Mouse (Mus musculus) midbrain, embryonic 15.5 days (tissue): ENCODE results near the gene Tspo2. TPM values are rescaled to one million over a fixed set of nuclear protein-coding genes. Genes with fewer than 3 reads are reported as not detected.
A peak's percentile ranks its signal among the peaks of the same experiment; 100 is the strongest.

Experiments
- ATAC-seq: fragments of 200-750 bp; cut with Nextera tagmentation; replicated peaks from 2 replicates; pipeline ENCODE4 v1.8.0; 2017; ENCODE audit warnings: moderate TSS enrichment
- H3K27ac ChIP-seq: fragments of 300-500 bp; sonication (generic); 2 replicates; pipeline ENCODE4 v1.5.1; 2015; ENCODE audit warnings: mild to moderate bottlenecking, inconsistent platforms
- H3K27me3 ChIP-seq: fragments of 300-500 bp; sonication (generic); replicated peaks from 2 replicates; pipeline ENCODE4 v1.6.1; 2015; ENCODE audit warnings: inconsistent platforms
- H3K36me3 ChIP-seq: fragments of 300-500 bp; sonication (generic); replicated peaks from 2 replicates; pipeline ENCODE4 v1.6.1; 2015; ENCODE audit warnings: inconsistent platforms
- H3K4me1 ChIP-seq: fragments of 300-500 bp; sonication (generic); 2 replicates; pipeline ENCODE4 v1.6.1; 2015; ENCODE audit warnings: inconsistent platforms
- H3K4me2 ChIP-seq: fragments of 300-500 bp; sonication (generic); 2 replicates; pipeline ENCODE4 v1.6.1; 2015; ENCODE audit warnings: inconsistent platforms, mild to moderate bottlenecking, moderate library complexity
- H3K4me3 ChIP-seq: fragments of 300-500 bp; sonication (generic); 2 replicates; pipeline ENCODE4 v1.5.1; 2015; ENCODE audit warnings: mild to moderate bottlenecking, inconsistent platforms
- H3K9ac ChIP-seq: fragments of 300-500 bp; sonication (generic); 2 replicates; pipeline ENCODE4 v1.6.1; 2015; ENCODE audit warnings: mild to moderate bottlenecking, inconsistent platforms
- H3K9me3 ChIP-seq: fragments of 300-500 bp; sonication (generic); 2 replicates; pipeline ENCODE4 v1.6.1; 2016; ENCODE audit warnings: inconsistent platforms
- WGBS: fragments of 180-500 bp; shearing (Covaris S2); methylation state at CpG from one replicate; pipeline ENCODE4 v1.1.7; 2015; ENCODE audit warnings: mixed read lengths; 5-methylcytosine and 5-hydroxymethylcytosine counted together
- polyA plus RNA-seq: library from polyadenylated mRNA; unstranded; fragments of >200 nt; fragmentation: Nextera tagmentation; extraction: Ambion mirVana; gene quantifications from 2 replicates; pipeline ENCODE4 v1.2.1, GENCODE M21; 2015

Gene Tspo2
- polyA plus RNA-seq, 1 experiment from 2014 or later = 1.7 TPM

GRCm38 (mm10) chr17:48442745-48443457, 8.4 kb downstream of the Tspo2 start:
- no peak for ATAC-seq
- Histone ChIP-seq H3K9ac (no peak overlapping the region), H3K4me1 (no peaks in the 10 kb centered on the region), H3K27ac (no peak overlapping the region), H3K4me2 (no peak overlapping the region), H3K9me3 (no peaks in the 10 kb centered on the region), H3K4me3 (no peak overlapping the region), H3K36me3 (no peaks in the 10 kb centered on the region), H3K27me3 (no peaks in the 10 kb centered on the region)
- 68% methylated on average over 7 of the region's 7 CpGs for WGBS

GRCm38 (mm10) chr17:48437421-48437911, 13.9 kb downstream of the Tspo2 start:
- Histone ChIP-seq H3K9me3 (no peaks in the 10 kb centered on the region), H3K4me3 (no peak overlapping the region), H3K4me1 (no peaks in the 10 kb centered on the region; the same call in 1 of the 2 replicates), H3K27me3 (no peaks in the 10 kb centered on the region), H3K4me2 (no peak overlapping the region), H3K36me3 (no peaks in the 10 kb centered on the region), H3K9ac (no peak overlapping the region), H3K27ac (0 out of 2 replicates have a peak overlapping the region, but pooled peaks have one; percentile 19)
- ATAC-seq = peak; percentile 24; the same call in 1 of the 2 replicates
- 40% methylated on average over 7 of the region's 7 CpGs for WGBS

DNA sequence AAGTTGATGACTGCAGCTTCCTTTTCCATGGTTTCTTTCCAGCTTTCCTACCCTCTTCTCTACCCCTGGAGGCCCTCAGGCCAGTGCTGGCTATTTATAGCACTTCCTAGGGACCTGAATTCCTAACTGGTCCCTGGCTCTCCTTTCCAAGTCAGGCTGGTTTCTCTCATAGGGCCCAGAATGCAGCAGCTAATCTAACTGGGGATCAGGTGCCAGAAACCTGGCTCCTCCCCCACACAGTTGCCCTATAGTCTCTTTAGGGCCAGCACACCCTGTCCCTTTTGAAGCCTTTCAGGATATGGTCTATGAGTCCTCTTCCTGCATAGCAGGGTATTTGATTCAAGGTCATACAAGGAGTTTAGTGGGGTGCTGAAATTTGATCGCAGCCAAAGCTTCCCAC, 14.8 kb downstream of the Tspo2 start:
- Histone ChIP-seq H3K36me3 (no peaks in the 10 kb centered on the region), H3K9me3 (no peaks in the 10 kb centered on the region), H3K4me1 (no peaks in the 10 kb centered on the region; the same call in 1 of the 2 replicates), H3K27me3 (no peaks in the 10 kb centered on the region), H3K4me2 (no peak overlapping the region), H3K4me3 (no peak overlapping the region), H3K27ac (no peak overlapping the region), H3K9ac (no peak overlapping the region)
- ATAC-seq = no peak
- WGBS = 79% methylated on average over 1 of the region's 1 CpGs

- H3K4me3 ChIP-seq = no peak overlapping the region
- 82% methylated on average over 5 of the region's 5 CpGs for WGBS
- no peaks in the 10 kb centered on the region for H3K9me3 ChIP-seq
- H3K4me1 ChIP-seq = no peaks in the 10 kb centered on the region; the same call in 1 of the 2 replicates
- no peak overlapping the region for H3K27ac ChIP-seq
- H3K9ac ChIP-seq = no peak overlapping the region
- H3K4me2 ChIP-seq = no peak overlapping the region
- H3K36me3 ChIP-seq = no peaks in the 10 kb centered on the region
- no peak for ATAC-seq
- no peaks in the 10 kb centered on the region for H3K27me3 ChIP-seq
These were observed 16.8 kb downstream of the Tspo2 start for GRCm38 (mm10) chr17:48434479-48434878.

GRCm38 (mm10) chr17:48433689-48434330, 17.5 kb downstream of the Tspo2 start:
- Histone ChIP-seq H3K36me3 (no peaks in the 10 kb centered on the region), H3K9ac (no peak overlapping the region), H3K4me1 (no peaks in the 10 kb centered on the region; the same call in 1 of the 2 replicates), H3K27me3 (no peaks in the 10 kb centered on the region), H3K9me3 (no peaks in the 10 kb centered on the region), H3K4me3 (no peak overlapping the region), H3K4me2 (no peak overlapping the region), H3K27ac (no peak overlapping the region)
- WGBS = 77% methylated on average over 6 of the region's 6 CpGs
- no peak for ATAC-seq

DNA sequence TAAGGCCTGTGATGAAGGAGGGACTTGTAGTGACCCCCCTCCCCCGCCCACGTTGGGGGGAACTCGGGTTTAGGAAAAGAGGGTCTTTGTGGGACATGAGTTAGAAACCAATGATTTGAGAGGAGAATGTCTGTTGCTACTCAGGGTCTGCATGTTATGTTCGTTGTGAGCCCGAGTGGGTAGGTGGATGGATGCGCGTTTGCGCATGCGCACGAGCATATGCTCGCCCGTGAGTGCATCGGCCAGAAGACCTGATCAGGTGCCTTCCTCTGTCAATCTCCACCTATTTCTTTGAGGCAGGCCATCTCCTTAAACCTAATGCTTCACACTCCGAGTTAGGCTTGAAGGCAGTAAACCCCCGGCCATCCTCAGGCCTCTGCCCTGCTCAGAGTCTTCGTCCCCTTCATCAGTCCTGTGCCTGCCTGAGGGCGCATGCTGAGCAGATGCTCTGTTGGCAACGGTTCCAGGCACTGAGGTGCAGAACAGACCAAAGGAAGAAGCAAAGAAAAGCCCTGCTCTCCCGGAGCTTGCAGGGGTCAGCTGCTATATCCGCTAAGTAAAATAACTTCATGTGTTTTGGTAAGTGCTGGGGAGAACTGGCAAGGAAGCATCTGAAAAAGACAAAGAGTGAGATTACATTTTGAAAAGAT, 18.2 kb downstream of the Tspo2 start:
- no peaks in the 10 kb centered on the region for H3K27me3 ChIP-seq
- no peak overlapping the region for H3K4me2 ChIP-seq
- H3K9me3 ChIP-seq = no peaks in the 10 kb centered on the region
- ATAC-seq = no peak
- H3K4me1 ChIP-seq = no peaks in the 10 kb centered on the region; the same call in 1 of the 2 replicates
- no peak overlapping the region for H3K27ac ChIP-seq
- H3K36me3 ChIP-seq = no peaks in the 10 kb centered on the region
- no peak overlapping the region for H3K4me3 ChIP-seq
- WGBS = 81% methylated on average over 20 of the region's 20 CpGs
- H3K9ac ChIP-seq = no peak overlapping the region

DNA sequence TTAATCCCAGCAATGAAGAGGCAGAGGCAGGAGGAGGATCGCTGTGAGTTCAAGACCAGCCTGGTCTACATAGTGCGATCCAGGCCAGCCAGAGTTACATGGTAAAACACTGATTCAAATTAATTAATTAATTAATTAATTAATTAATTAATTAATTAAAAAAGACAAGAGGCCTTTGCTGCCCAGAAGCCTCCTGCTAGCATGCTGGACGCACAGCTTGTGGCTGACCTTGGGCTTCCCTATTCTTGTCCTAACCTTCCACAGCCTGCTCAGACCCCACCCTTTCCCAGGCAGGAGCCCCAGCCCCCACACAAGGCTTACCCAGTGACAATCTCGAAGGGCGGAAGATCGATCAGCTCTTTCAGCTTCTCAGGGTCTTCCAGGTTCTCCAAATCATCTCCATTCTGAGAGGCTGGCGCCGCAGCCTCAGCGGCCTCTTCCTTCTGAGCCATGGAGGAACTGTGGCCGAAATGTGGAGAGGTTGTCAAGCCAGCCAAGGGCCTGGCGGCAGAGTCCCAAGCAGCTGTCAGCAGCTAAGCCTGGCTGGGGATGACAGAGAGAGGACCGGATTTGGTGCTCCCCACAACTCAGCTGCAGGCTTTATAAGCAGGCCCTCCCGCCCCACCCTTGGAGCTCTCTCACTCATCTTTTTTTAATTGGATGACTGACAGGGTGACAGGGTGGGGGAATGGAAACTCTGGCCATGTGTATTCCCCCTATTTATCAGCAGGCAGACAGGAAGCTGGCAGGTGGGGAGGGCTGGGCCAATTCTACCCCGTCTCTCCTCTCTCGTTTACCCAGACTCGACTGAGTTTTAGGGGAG, 19.0 kb downstream of the Tspo2 start, which contains the start of gene Apobec2:
Gene Apobec2, minus strand, starts transcription at position 773 of the 823 bp plus-strand sequence.
- Histone ChIP-seq H3K4me2 (no peak within 1 kb of the TSS), H3K9ac (no peak within 1 kb of the TSS), H3K27me3 (no peaks in the 10 kb centered on the region), H3K9me3 (no peaks in the 10 kb centered on the region), H3K36me3 (no peaks in the 10 kb centered on the region), H3K27ac (no peak within 1 kb of the TSS), H3K4me3 (no peak within 1 kb of the TSS), H3K4me1 (no peaks in the 10 kb centered on the region; the same call in 1 of the 2 replicates)
- 71% methylated on average over 16 of the region's 16 CpGs for WGBS
- ATAC-seq = no peak

DNA sequence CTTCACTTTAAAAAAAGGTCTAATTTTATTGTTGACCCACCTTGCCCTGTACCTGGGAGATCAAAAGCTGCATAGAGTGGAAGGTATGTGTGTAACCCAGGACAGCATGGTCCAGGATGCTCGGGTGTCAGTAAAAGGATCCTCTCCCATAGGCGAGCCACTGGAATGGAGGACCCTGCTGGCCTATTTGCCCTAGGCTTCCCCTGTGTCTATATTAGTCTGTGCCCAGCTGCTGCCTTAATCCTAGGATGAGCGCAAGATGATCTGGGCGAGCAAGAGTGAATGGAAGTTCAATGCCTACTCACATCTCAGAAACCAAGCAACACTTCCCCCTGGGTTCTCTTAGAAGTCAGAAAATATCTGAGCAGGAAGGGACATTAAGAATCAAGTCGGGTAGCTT, 20.3 kb downstream of the Tspo2 start:
- Histone ChIP-seq H3K9me3 (no peaks in the 10 kb centered on the region), H3K27me3 (no peaks in the 10 kb centered on the region), H3K4me2 (no peak overlapping the region), H3K9ac (no peak overlapping the region), H3K27ac (no peak overlapping the region), H3K4me3 (no peak overlapping the region), H3K36me3 (no peaks in the 10 kb centered on the region), H3K4me1 (no peaks in the 10 kb centered on the region; the same call in 1 of the 2 replicates)
- 74% methylated on average over 5 of the region's 5 CpGs for WGBS
- ATAC-seq = no peak

- Histone ChIP-seq H3K4me2 (no peak overlapping the region), H3K9ac (no peak overlapping the region), H3K36me3 (no peaks in the 10 kb centered on the region), H3K4me3 (no peak overlapping the region), H3K27me3 (no peaks in the 10 kb centered on the region), H3K27ac (no peak overlapping the region), H3K4me1 (no peaks in the 10 kb centered on the region; the same call in 1 of the 2 replicates), H3K9me3 (no peaks in the 10 kb centered on the region)
- no peak for ATAC-seq
- 69% methylated on average over 5 of the region's 5 CpGs for WGBS
These were observed 20.9 kb downstream of the Tspo2 start for GRCm38 (mm10) chr17:48430394-48430793.

GRCm38 (mm10) chr17:48427852-48428530, 23.3 kb downstream of the Tspo2 start:
- no peak overlapping the region for H3K4me2 ChIP-seq
- no peaks in the 10 kb centered on the region; the same call in 1 of the 2 replicates for H3K4me1 ChIP-seq
- ATAC-seq = no peak
- no peak overlapping the region for H3K9ac ChIP-seq
- H3K36me3 ChIP-seq = no peaks in the 10 kb centered on the region
- no peak overlapping the region for H3K27ac ChIP-seq
- H3K27me3 ChIP-seq = no peaks in the 10 kb centered on the region
- 74% methylated on average over 11 of the region's 11 CpGs for WGBS
- no peaks in the 10 kb centered on the region for H3K9me3 ChIP-seq
- no peak overlapping the region for H3K4me3 ChIP-seq

GRCm38 (mm10) chr17:48426991-48427750, 24.2 kb downstream of the Tspo2 start:
- Histone ChIP-seq H3K9ac (no peak overlapping the region), H3K27me3 (no peaks in the 10 kb centered on the region), H3K4me1 (no peaks in the 10 kb centered on the region; the same call in 1 of the 2 replicates), H3K36me3 (no peaks in the 10 kb centered on the region), H3K9me3 (no peaks in the 10 kb centered on the region), H3K27ac (no peak overlapping the region), H3K4me2 (no peak overlapping the region), H3K4me3 (no peak overlapping the region)
- no peak for ATAC-seq
- 75% methylated on average over 13 of the region's 13 CpGs for WGBS
